Mouse (Mus musculus) kidney, postnatal 10 days (tissue): Measurements from ENCODE around the gene Gm21173.
"Not testable (repeated sequence)": the region's sequence is repeated elsewhere in the genome, so short reads cannot be mapped to it uniquely, and the experiment has no call there.

ENCODE experiments used
- DNase-seq: peaks from one replicate; pipeline ENCODE4 v3.0.0; 2021; ENCODE audit warnings: mixed read lengths

Gene Gm21173

GRCm38 (mm10) chrY:76761300-76761699, at the start of gene Gm21173:
Gene Gm21173 (plus strand): TSS chrY:76761600.
- not testable (repeated sequence) for DNase-seq
